Mouse (Mus musculus) cerebellum, postnatal 36 days (tissue): Measurements from ENCODE around the gene Trim2.
A peak's percentile ranks its signal among the peaks of the same experiment; 100 is the strongest.

Source experiments
- DNase-seq, 2 experiments: peaks; one replicate each; pipeline ENCODE4 v3.0.0; 2021 to 2022; ENCODE audit warnings: mixed read lengths in 2 of 2

The Trim2 gene

DNA sequence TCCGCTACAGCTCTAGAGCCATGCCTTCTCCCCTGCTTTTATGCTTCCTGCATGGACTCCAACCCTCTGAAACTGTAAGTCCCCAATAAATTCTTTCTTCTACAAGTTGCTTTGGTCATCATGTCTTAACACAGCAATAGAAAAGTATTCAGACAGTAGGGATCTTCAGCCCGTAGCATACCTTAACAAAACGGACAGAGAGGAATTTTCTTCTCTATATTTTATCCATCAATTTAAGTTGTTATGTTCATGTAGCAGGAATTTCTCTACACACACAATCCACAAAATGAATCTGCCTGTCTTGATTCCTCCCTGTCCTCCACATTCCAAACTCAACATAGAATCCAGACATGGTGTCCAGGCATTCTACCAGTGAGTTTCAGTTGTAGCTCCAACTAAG lies at the start of gene Trim2:
TSS of gene Trim2 (minus strand) at position 101 of the 400 bp plus-strand sequence.
- DNase-seq, result no peak

DNA sequence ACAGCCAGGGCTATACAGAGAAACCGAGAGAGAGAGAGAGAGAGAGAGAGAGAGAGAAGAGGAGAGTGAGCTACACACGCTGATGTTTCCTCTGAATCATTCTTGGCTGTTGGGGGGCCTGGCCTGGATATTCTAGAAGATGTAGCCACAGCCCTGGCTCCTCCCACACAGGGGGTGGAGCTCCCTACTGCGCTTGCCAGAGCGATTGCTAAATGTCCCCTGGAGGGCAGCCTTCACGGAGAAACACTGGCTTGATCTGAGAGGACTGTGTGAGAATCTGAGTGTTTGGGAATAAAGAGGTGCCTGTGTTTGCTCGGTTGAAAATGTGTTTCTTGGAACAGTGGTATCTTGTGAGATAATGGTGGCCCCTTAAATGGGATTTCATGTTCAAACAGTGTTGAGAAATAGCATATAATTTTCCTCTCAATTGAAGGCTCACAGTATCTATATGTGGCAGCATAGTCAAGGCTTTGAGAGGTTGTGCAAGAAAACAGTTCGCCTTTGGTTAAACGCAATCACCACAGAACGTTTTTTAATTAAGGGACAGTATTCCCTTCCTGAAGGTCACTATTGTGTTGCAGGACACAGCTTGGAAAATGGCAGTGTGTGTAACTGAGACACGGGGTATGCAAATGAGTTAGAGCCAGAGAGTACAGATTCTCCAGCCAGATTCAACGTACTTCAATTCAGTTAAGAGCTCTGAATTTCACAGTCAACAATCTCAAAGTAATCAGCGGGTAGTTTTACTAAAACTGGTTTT lies 49.4 kb upstream of the Trim2 start:
- DNase-seq, result peak in 1 of 2 experiments; percentile 11

DNA sequence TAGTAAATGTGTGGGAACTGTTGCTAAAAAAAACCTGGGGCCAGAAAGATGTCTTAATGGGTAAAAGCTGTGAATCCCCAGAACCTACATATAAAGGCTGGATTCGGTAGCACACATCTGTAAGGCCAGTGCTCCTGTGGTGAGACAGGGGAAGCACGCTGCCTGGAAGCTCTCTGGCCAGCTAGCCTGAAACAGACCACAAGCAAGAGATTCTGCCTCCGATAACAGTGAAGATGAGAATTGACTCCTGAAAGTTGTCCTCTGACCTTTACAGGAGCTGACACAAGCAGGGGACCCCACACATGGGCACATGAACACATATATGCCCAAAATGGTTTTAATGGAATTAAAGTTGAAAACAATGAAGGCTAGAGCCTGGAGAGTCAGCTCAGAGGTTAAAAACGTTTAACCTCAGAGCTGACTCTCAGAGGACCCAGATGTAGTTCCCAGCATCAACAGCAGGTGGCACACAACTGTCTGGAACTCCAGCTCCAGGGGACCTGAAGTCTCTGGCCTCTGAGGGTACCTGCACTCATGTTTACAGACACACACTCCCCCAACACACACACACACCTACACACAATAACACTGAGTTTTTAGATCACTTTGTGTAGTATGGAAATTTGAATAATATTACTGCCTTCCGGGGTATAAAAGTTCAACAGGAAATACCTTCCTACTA lies 45.8 kb upstream of the Trim2 start:
- peak; percentile 67 to 74 for DNase-seq

DNA sequence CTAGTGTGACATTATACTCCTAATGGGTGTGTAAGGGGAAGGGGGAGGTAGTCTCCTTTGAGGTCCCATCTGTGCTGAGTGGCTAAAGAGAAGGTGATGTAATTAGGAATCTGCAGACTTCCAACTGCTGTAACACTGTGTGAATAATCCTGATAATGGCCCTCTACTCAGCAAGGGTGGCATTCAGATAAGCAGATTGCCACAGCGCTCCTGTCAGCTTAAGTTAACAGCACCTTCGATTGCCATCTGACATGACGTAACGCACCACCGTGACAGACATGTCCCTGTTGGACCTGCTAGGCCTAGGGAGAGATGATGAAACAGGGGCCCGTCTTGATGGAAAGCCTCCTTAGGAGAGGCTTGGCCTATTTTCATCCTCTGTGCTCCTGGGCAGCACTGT lies 43.6 kb upstream of the Trim2 start:
- DNase-seq, result no peak

DNA sequence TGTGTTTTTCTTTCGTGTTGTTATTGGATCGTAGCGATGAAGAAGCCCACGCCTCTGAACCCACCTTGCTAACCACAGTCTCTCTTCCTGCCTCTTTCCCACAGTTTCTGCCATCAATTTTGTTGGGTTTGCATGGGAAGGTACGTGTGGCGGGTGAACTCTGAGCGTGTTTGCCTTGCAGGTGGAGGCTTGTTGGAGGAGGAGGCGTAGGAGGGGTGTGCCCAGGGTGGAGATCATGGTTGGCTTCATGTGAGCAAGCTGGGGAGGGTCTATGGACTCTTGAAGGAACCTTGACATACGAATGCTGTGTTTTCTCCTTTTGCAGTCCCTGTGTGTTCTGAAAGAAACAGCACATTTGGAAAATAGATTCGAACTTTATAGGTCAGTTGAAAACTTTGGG lies 43.1 kb upstream of the Trim2 start:
- DNase-seq, result no peak

DNA sequence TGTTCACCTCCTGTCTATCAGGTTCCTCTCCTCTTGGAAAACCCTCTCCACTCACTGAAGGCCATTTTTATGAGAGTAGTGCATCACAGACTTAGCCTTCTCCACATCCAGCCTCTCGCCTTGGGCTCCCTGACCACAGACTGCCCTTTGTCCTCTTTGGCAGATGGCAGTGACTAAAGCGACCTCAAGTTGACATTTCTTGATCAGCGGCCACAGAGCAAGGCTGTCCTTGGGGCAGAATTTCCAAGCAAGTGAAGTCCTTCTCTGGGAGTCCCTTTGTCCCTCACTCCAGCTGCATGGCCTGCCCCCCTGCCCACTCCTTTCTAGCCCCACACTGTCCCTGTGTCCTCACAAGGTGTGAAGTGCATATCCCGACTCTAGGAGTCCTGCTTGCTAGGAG lies 40.7 kb upstream of the Trim2 start:
- DNase-seq, result no peak

DNA sequence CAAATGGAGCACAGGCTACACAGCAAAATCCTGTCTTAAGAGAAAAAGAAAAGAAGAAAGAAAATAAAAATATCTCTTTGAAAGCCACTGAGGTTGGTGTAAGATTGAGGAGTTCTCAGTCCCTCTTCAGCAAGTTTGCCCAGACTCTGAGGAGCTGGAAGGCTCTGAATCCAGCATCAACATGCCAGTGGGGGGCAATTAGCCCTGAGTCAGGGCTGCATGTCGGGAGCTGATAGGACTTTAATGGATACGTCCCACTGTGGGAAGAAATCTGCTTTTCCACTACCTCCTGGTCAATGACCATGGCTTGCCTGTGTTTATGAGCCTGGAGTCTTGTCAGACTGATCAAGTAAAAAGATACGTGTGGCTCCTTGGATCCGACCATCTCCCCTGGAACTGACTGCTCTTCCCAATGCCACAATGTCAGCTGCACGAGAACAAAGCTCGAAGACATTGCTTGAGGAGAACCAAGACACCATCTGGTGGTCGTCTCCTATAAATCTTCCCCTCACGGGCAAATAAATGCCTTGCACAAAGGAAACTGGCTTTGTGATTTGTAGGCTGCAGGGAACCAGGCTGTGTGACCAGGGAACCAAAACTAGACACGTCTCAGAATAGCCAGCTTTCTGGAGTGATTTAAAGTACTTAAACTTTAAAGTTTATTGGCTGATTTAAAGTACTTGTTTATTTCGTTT lies 39.9 kb upstream of the Trim2 start:
- no peak for DNase-seq

DNA sequence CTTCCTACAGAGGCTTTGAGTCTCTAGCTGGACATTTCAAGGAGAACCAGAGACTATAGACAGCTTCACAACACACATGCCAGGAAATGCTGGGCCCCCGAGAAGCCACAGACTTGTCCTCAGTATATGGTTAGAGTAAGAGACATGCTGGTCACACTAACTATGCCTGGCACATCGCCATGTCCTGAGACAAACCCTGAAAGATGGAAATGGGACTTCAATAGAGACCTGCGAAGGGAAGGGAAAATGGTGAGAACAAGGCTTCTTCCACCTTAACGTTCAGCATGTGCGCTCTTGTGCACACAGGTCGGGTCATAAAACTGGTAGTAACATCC lies 38.9 kb upstream of the Trim2 start:
- DNase-seq, result peak in 1 of 2 experiments; percentile 8

DNA sequence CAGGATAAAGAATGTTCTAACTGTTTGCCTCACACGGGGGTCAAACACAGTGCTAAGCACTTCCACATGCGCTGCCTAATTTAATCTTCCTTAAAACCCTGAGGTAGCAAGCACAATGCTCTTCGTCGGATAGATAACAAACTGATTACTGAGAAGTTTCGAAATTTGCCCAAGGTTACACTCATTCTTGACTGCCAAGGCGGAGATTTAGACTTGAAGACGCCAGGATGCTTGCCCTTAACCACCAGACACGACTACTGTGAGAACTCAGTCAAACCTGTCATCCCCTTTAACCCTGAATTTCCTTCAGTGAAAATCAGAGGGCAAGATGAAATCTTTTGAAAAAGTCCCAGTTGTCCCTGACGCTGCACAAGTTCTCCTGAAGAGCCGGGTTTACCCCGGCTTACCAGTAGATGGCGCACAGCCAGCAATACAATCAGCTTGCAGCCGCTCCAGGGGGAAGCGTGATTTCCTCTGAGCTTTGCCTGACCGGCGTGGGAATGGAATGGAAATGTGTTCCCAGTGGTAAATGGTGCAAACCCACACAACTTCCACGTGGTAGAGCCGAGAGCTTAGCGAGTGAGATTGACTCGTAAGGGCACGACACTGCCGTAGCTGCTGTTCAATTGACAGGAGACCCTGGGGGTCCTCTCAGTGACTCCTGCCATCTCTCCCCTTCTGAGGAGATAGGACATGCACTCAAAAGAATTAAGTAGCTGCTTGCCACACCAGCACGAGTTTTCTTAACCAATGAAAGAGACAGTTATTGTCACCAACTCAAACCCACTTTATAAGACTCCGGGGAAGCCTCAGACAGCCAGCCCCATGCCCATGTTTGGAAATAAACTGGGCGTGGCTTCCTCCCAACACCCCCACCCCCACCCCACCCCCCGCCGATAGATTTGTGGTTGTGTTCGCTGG lies 38.3 kb upstream of the Trim2 start:
- peak; percentile 75 to 78 for DNase-seq

DNA sequence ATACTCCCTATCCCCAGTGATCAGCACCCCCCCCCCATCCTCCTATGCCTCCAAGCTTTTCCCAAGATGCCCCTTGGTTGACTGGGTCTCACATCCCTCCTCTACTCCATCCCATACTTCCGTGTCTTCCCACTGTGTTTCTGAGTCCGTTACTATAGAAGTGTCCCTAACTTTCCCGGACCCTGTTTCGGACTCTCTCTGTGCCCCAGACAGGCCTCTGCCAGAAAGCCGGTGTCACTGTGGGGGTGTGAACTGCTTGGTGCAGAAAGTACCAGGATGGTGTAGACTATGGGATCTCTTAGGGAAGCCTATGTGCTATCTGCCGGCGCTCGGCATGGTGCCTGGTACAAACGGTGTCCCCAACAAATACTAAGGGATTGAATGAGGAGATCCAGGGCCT lies 36.4 kb upstream of the Trim2 start:
- DNase-seq, result no peak

DNA sequence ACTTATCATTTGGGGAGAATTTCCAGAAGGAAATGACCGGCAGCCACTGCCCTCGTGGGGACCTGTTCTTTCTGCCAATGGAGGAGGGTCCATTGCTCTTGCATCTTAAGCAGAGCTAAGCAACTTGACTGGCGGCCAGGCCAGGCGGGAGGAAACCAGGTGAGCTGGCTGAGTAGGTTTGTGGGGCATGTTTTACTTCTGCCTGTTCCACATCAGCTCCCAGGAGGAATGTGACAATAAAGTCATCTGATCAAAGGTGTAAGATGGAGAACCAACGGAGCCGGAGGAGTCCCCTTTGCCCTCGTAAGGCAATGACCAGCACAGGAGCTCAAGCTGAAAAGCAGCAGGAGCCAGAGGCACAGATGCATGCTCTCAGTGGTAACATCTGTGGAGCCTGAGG lies 35.1 kb upstream of the Trim2 start:
- DNase-seq, result no peak

DNA sequence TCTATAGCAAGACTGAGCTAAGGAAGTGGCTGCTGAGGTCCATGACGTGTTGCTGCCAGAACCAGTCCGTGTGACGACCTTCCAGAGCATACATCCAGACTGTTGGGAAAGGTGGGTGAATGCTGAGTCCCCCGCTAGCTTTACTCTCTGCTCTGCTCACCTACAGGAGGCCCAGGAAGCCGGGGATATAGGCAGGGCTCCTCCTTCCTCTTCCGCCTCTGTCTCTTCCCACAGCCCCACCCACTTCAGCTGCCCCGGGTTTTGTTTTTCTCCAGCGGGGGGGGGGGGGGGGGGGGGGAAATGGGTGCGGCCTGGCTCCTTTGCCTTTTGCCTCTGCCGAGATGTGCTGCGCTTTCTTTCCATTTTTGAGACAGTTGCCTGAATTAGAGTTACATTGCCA lies 30.9 kb upstream of the Trim2 start:
- DNase-seq, result no peak

DNA sequence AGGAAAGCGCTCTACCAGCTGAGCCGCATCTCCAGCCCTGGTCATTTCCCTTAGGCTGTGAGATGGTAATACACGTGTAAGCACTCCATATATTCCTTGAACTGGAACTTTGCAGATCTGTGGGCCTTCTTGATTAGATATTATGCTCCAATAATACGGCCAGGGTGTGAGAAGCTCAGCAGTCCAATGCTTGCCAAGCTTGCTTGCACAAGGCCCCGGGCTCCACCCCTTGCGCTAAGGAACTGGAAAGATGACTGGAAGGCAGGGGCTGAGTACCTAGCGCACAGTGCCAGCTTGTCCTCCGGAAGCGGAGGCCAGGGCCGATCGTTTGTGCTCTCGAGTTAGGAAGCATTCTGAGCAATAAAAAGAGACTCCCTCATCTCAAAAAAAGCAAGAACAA lies 29.7 kb upstream of the Trim2 start:
- DNase-seq, result no peak

DNA sequence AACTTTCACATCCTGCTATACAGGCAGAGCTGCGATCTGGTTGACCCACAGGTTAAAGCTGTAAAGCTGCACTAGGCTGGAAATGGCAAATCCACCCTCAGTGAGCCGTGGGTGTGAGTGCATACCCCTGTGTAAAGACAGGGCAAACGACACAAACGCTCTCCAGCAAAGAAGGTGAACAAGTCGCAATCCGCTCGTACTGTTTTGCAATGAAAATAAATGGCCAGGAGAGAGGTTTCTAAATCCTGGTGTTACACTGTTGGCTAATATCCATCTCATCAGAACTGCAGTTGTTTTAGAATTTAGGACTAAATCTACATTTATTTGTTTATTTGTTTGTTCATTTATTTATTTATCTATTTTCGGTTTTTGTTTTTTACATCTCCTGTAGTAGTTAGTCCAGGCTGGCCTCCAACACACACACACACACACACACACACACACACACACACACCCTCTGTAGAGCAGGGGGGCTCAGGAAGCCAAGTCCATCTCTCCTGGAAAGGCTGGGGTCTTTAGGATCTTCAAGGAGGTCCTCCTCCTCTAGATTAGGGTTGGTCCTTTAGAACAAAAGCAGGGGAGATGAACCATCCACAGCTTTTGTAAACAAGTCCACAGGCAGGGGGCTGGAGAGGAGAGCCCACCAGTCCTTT lies 28.9 kb upstream of the Trim2 start:
- no peak for DNase-seq

DNA sequence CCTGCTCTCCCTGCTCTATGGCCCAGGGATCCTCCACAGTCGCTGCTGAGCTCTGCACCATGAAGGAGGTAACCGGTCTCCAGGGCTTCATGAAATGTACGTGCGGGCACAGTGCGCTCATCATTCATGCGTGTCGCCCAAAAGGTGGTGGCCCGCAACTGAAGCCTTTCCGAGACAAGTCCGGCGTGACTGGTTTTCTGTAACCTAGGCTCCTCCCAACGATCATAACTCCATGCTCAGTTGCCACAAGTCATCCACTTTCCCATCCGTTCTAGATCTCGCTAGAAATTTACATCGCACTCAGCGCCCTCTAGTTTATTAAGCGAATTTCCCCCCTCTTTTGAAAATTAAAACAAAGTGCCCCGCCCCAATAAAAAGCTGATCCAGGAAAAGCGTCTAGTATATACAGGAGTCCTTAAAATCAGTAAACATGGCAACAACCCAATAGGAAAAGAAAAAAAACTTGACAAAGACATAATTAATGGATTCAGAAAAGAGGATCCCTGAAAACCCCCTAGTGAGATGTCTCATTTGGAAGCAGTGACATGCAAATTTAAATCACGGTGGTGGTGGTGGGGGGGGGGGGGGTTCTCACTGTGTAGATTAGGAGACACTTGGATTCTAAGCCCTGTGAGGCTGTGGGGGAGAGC lies 28.2 kb upstream of the Trim2 start:
- peak in 1 of 2 experiments; percentile 9 for DNase-seq

DNA sequence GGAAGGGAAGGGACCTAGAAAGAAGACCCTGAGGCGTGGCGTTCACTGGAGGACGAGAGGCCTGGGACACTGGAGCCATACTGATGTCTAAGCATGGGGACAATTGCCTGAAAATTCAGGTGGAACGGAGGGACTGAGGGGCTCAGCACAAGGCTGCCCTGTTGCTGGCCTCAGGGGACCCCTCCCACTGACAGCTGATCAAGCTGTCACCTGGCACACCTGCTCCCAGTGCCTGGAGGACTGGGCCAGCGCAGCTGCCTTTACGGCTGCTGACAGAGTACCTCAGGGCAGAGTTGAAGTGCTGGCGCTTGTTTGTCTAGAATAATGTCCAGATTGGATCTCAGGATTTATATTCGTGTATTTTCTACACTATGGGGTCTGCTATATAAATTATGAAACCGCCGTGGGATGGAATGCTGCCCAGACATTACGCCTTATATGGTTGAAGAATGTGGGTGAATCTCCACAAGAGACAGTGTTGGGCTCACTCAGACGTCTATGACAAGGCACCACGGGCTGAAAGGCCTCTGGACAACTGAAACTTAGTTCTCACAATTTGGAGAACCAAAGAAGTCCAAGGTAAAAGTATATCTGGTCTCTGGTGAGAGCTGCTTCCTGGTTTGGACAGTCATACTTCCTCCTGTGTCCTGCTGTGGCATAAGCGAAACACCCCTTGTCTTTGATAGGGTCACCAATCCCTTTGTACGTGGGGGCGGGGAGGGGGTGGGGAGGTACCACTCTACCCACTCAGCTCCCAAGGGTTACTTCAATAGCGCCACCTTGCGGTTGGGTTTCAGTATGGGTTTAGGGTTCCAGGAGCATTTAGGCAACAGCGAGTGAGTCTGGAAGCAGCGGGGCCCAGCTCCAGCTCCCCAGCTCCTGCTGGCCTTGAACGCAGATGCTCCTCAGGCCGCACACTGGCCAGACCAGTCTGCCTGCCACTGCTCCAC lies 27.0 kb upstream of the Trim2 start:
- DNase-seq, result peak; percentile 39 to 44

DNA sequence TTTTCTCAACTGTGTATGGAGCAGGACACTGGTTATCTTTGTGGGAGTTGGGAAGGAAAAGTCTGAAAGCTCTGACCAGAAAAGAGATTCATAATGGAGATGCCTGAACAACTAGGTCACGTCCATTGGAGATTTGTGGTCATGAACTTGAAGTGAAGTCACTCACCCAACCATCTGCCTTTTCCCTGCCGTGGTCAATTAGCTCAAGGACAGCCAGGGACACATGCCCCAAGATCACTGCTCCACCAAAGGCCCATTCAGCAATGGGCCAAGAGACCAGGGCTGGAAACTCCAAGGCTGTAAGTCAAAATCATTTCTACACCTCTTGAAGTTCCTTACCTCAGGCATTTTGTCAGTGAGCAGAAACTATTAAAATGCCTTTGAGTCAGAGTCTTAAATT lies 23.5 kb upstream of the Trim2 start:
- DNase-seq, result no peak

DNA sequence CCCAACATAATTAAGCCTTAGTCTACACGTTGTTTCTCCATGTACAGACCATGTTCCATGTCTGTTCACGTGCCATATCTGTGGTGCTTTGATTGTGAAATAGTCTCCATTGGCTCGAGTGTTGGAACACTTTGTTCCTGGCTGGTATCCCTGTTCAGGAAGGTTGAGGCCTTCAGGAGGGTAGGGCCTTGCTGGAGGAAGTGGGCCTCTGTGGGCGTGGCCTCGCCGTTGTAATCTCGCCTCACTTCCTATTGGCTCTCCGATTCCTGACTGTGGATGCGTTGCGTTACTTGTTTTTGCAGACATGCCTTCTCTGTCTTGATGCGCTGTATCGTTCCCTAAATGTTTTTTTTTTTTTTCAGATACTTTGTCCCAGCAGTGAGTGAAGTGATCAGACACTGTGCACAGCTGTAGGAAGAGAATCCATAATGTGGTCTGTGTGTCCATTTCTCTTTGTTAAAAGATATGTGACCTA lies 18.3 kb upstream of the Trim2 start:
- no peak for DNase-seq

DNA sequence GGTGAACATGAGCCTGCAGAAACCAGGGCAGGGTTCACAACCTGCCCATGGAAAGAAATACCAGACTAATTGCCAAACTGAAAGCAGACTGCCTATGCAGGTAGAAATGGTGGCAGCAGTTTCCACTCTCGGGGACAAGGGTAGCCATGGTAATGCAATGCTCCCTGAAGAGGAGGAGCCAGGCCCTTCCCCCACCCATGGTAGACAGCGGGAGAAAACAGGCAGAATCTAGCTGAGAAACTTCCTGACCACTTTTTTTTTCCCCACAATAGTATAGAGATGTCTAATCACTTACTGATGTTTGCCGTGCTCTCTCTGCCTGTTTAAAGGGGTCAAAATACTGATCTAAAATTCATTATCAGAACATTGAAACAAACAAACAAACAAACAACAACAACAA lies 17.8 kb upstream of the Trim2 start:
- no peak for DNase-seq

DNA sequence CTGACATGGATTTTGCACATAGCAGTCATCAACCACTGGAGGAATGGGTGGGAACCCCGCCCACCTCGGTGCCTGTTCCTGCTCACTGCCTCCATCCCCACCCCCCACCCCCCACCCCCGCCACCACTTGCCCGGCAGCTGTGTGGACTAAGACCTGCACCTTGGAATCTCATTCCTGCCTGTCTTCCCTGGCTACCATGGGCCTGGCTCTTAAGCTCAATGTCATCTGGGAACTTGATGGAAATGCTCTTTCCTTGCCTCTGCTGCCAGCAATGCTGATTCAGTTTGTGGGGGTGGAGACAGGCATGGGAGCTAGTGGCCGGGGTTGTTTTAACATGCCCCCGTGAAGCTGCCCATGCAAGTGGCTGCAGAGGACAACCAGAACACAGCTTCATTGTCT lies 17.3 kb upstream of the Trim2 start:
- DNase-seq, result no peak

DNA sequence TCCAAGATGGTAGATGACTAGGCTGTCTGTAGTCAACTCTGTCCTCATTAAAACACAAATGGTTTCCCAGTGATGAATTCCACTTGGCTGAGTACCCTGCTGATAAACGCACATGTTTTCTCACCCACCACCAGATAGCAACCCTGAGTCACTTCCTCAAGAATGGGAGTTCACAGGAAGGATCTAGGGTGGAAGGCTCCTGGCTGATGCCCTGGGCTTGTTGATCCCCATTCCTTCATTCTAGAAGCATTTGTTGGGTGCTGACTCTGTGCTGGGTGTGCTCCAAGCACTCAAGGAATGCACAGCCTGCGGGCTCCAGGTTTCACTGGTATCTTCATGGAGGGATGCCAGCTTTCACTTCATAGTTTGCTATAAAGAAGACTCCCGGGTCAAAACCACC lies 12.8 kb upstream of the Trim2 start:
- no peak for DNase-seq
